In the genomic region with DNA sequence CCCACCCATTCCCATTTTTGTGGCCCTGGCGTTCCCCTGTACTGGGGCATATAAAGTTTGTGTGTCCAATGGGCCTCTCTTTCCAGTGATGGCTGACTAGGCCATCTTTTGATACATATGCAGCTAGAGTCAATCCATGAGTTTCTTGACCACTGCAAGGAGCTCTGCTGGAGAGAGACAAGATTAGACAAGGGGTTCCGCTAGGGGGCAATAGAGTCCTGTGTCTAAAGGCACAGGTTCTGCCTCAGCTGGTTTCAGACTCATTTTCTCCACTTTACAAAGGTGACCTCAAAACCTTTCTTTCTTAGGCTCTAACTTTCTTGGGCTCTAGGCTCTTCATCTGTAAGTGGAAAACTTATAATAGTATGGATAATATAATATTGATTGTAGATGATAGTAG, we compare ENCODE assay signal across 8 mouse cellular contexts. TPM values are rescaled to one million over a fixed set of nuclear protein-coding genes. Genes with fewer than 3 reads are reported as not detected.
DNase-seq lines count a peak whose midpoint lies in the region; ATAC-seq and TF ChIP-seq lines count a peak whose summit lies in the region.
"Not testable (repeated sequence)": the region's sequence is repeated elsewhere in the genome, so short reads cannot be mapped to it uniquely, and the experiment has no call there.

No protein-coding gene starts in this region.

- H3K9ac ChIP-seq in embryonic facial prominence, embryonic 11.5 days (replicated peaks; ENCODE audit: low read length); liver, embryonic 14.5 days (replicated peaks); neural tube, embryonic 11.5 days (ENCODE audit: low read length); stomach, embryonic 14.5 days (replicated peaks; ENCODE audit: low read depth, low read length): not testable (repeated sequence)

- not testable (repeated sequence) for H3K9me3 ChIP-seq in embryonic facial prominence, embryonic 11.5 days (replicated peaks; ENCODE audit: control insufficient read depth, low read length); liver, embryonic 14.5 days (ENCODE audit: control insufficient read depth, low read length); neural tube, embryonic 11.5 days (ENCODE audit: control insufficient read depth, low read length); stomach, embryonic 14.5 days (ENCODE audit: control insufficient read depth, low read depth, low read length)

- H3K27ac ChIP-seq in bone marrow, adult 2 months (ENCODE audit: control insufficient read depth, insufficient read depth, low read depth, low read length, poor library complexity); embryonic facial prominence, embryonic 11.5 days (replicated peaks; ENCODE audit: low read depth, low read length); liver, embryonic 14.5 days; neural tube, embryonic 11.5 days (ENCODE audit: low read depth, low read length); stomach, embryonic 14.5 days (ENCODE audit: low read length): not testable (repeated sequence)

- DNase-seq in CD8-positive naive resting alpha-beta T cell, adult 2 months (ENCODE audit: low read depth in 2 of 2, low spot score in 2 of 2), result peak; percentile 68 to 83
- peak; percentile 87 for DNase-seq in embryonic facial prominence, embryonic 11.5 days (ENCODE audit: low spot score)
- DNase-seq in heart, postnatal 10 days, result peak; percentile 76 to 88
- DNase-seq in kidney, postnatal 36 days, result peak; percentile 81 to 92
- DNase-seq in liver, embryonic 14.5 days (ENCODE audit: low read depth in 3 of 3, low spot score in 3 of 3), result peak; percentile 40 to 45 (median 44)
- peak; percentile 68 for DNase-seq in neural tube, embryonic 11.5 days (ENCODE audit: low spot score)

- H3K4me1 ChIP-seq in bone marrow, adult 2 months (ENCODE audit: control insufficient read depth, insufficient read depth, low read length); embryonic facial prominence, embryonic 11.5 days (ENCODE audit: control insufficient read depth, insufficient read depth, low read length); liver, embryonic 14.5 days (replicated peaks; ENCODE audit: control insufficient read depth in 2 of 2, insufficient read depth in 2 of 2, low read length in 1 of 2); neural tube, embryonic 11.5 days (ENCODE audit: control insufficient read depth, insufficient read depth, low read length); stomach, embryonic 14.5 days (ENCODE audit: control insufficient read depth, insufficient read depth, low read length): not testable (repeated sequence)

- not testable (repeated sequence) for TF ChIP-seq POLR2A in bone marrow, adult 2 months (IDR thresholded peaks at IDR 0.05; ENCODE audit: borderline replicate concordance, control insufficient read depth, low read depth, low read length)

- H3K4me3 ChIP-seq in bone marrow, adult 2 months (replicated peaks; ENCODE audit: control insufficient read depth, low read depth, low read length); embryonic facial prominence, embryonic 11.5 days (ENCODE audit: low read depth, low read length); liver, embryonic 14.5 days (ENCODE audit: insufficient read depth in 1 of 2, low read depth in 2 of 2, low read length in 2 of 2); neural tube, embryonic 11.5 days (ENCODE audit: low read depth, low read length); stomach, embryonic 14.5 days (ENCODE audit: low read depth, low read length): not testable (repeated sequence)

- intact Hi-C loops in heart, postnatal 10 days (cut with DNase I), result loop anchor here (1.0 kb wide), 2 partner anchors 54 to 195 kb away; no protein-coding TSS in a partner anchor

- TF ChIP-seq CTCF in bone marrow, adult 2 months (IDR thresholded peaks at IDR 0.05; ENCODE audit: control insufficient read depth, insufficient read depth, low read length), result peak; percentile 62
- TF ChIP-seq CTCF in liver, embryonic 14.5 days (IDR thresholded peaks at IDR 0.05; ENCODE audit: low read depth), result peak; percentile 64

- WGBS in bone marrow, adult 2 months, result 10% methylated on average over 2 of the region's 2 CpGs
- 18% methylated on average over 2 of the region's 2 CpGs for WGBS in embryonic facial prominence, embryonic 11.5 days
- 8% methylated on average over 2 of the region's 2 CpGs for WGBS in liver, embryonic 14.5 days (ENCODE audit: insufficient replicate concordance)
- WGBS in neural tube, embryonic 11.5 days, result 7% methylated on average over 2 of the region's 2 CpGs
- WGBS in stomach, embryonic 14.5 days, result 8% methylated on average over 2 of the region's 2 CpGs

- H3K4me2 ChIP-seq in embryonic facial prominence, embryonic 11.5 days (ENCODE audit: low read depth, low read length); liver, embryonic 14.5 days (ENCODE audit: low read depth); neural tube, embryonic 11.5 days (ENCODE audit: low read depth); stomach, embryonic 14.5 days (replicated peaks; ENCODE audit: low read depth, low read length): not testable (repeated sequence)

- not testable (repeated sequence) for H3K36me3 ChIP-seq in embryonic facial prominence, embryonic 11.5 days (replicated peaks; ENCODE audit: control insufficient read depth, insufficient read depth, low read depth, low read length); liver, embryonic 14.5 days (replicated peaks; ENCODE audit: control insufficient read depth, insufficient read depth, low read depth); neural tube, embryonic 11.5 days (ENCODE audit: control insufficient read depth, insufficient read depth, low read length); stomach, embryonic 14.5 days (ENCODE audit: control insufficient read depth, insufficient read depth, low read length)

- TF ChIP-seq EP300 in liver, embryonic 14.5 days (IDR thresholded peaks at IDR 0.05; ENCODE audit: low read depth), result not testable (repeated sequence)

- not testable (repeated sequence) for H3K27me3 ChIP-seq in embryonic facial prominence, embryonic 11.5 days (ENCODE audit: control insufficient read depth, insufficient read depth, low read length); liver, embryonic 14.5 days (ENCODE audit: control insufficient read depth, insufficient read depth, low read length); neural tube, embryonic 11.5 days (ENCODE audit: control insufficient read depth, insufficient read depth, low read length); stomach, embryonic 14.5 days (ENCODE audit: control insufficient read depth, insufficient read depth, low read length)

- ATAC-seq in embryonic facial prominence, embryonic 11.5 days (replicated peaks; ENCODE audit: insufficient number of reproducible peaks, low FRiP score, low TSS enrichment, low read depth); liver, embryonic 14.5 days (ENCODE audit: insufficient read depth); neural tube, embryonic 11.5 days (ENCODE audit: insufficient read depth, low FRiP score, low TSS enrichment): not testable (repeated sequence)
- peak; percentile 61; the same call in 1 of the 2 replicates for ATAC-seq in stomach, embryonic 14.5 days (ENCODE audit: insufficient number of reproducible peaks, insufficient read depth, low FRiP score, low read depth)

RNA-seq across cellular contexts. Expression of a gene that starts 13.3 kb away (rescaled TPM):
- polyA plus RNA-seq in bone marrow, adult 2 months (2011; ENCODE audit: insufficient read depth, insufficient read length, low replicate concordance, missing spikeins), result 9.4 and 21.6 TPM in 2 replicates
- polyA plus RNA-seq in embryonic facial prominence, embryonic 11.5 days (2014; fragmentation: Nextera tagmentation; extraction: Ambion mirVana), result 69.4 and 71.9 TPM in 2 replicates
- 10 to 100 TPM; 23.8 to 24.4 TPM for total RNA-seq in heart, postnatal 10 days (2021)
- polyA plus RNA-seq in liver, embryonic 14.5 days (2012; rRNA removed), result 9.4 and 10.1 TPM in 2 replicates
- 16.4 TPM in 2 replicates for polyA plus RNA-seq in liver, embryonic 14.5 days (2014; fragmentation: Nextera tagmentation; extraction: Ambion mirVana)
- polyA plus RNA-seq in neural tube, embryonic 11.5 days (2014; fragmentation: Nextera tagmentation; extraction: Ambion mirVana), result 70.4 and 71.1 TPM in 2 replicates
- 67.7 and 72.3 TPM in 2 replicates for polyA plus RNA-seq in stomach, embryonic 14.5 days (2014; fragmentation: Nextera tagmentation; extraction: Ambion mirVana)

RNA-seq across cellular contexts. Expression of a gene that starts 50.4 kb away (rescaled TPM):
- 2.8 and 3.4 TPM in 2 replicates for polyA plus RNA-seq in bone marrow, adult 2 months (2011; ENCODE audit: insufficient read depth, insufficient read length, low replicate concordance, missing spikeins)
- polyA plus RNA-seq in embryonic facial prominence, embryonic 11.5 days (2014; fragmentation: Nextera tagmentation; extraction: Ambion mirVana), result 0.32 TPM in 1 of 2 replicates, not detected in the other
- under 1 TPM; 0.27 to 0.45 TPM for total RNA-seq in heart, postnatal 10 days (2021)
- 0.08 and 0.12 TPM in 2 replicates for polyA plus RNA-seq in liver, embryonic 14.5 days (2012; rRNA removed)
- 0.17 TPM in 1 of 2 replicates, not detected in the other for polyA plus RNA-seq in liver, embryonic 14.5 days (2014; fragmentation: Nextera tagmentation; extraction: Ambion mirVana)
- polyA plus RNA-seq in neural tube, embryonic 11.5 days (2014; fragmentation: Nextera tagmentation; extraction: Ambion mirVana), result 0.15 and 0.16 TPM in 2 replicates
- polyA plus RNA-seq in stomach, embryonic 14.5 days (2014; fragmentation: Nextera tagmentation; extraction: Ambion mirVana), result 0.50 and 1.1 TPM in 2 replicates
